Mouse (Mus musculus) hindbrain, embryonic 13.5 days (tissue): ENCODE measurements around the gene Phox2a. TPM values are rescaled to one million over a fixed set of nuclear protein-coding genes. Genes with fewer than 3 reads are reported as not detected.

Experiments
- ATAC-seq: fragments of 200-750 bp; cut with Nextera tagmentation; 2 replicates; pipeline ENCODE4 v1.8.0; 2017; ENCODE audit warnings: moderate TSS enrichment; ENCODE audit not compliant: low FRiP score
- H3K27ac ChIP-seq: fragments of 300-500 bp; sonication (generic); 2 replicates; pipeline ENCODE4 v1.5.1; 2015; ENCODE audit warnings: inconsistent platforms, mild to moderate bottlenecking, moderate library complexity
- H3K27me3 ChIP-seq: fragments of 300-500 bp; sonication (generic); 2 replicates; pipeline ENCODE4 v1.6.1; 2015; ENCODE audit warnings: mild to moderate bottlenecking, inconsistent platforms
- H3K36me3 ChIP-seq: fragments of 300-500 bp; sonication (generic); 2 replicates; pipeline ENCODE4 v1.6.1; 2015; ENCODE audit warnings: mild to moderate bottlenecking, inconsistent platforms
- H3K4me1 ChIP-seq: fragments of 300-500 bp; sonication (generic); replicated peaks from 2 replicates; pipeline ENCODE4 v1.6.1; 2015; ENCODE audit warnings: inconsistent platforms
- H3K4me2 ChIP-seq: fragments of 300-500 bp; sonication (generic); 2 replicates; pipeline ENCODE4 v1.6.1; 2015; ENCODE audit warnings: inconsistent platforms, mild to moderate bottlenecking, moderate library complexity
- H3K4me3 ChIP-seq: fragments of 300-500 bp; sonication (generic); 2 replicates; pipeline ENCODE4 v1.5.1; 2015; ENCODE audit warnings: mild to moderate bottlenecking, inconsistent platforms
- H3K9ac ChIP-seq: fragments of 300-500 bp; sonication (generic); 2 replicates; pipeline ENCODE4 v1.6.1; 2015; ENCODE audit warnings: mild to moderate bottlenecking, inconsistent platforms
- H3K9me3 ChIP-seq: fragments of 300-500 bp; sonication (generic); 2 replicates; pipeline ENCODE4 v1.6.1; 2016; ENCODE audit warnings: inconsistent platforms
- WGBS: fragments of 180-500 bp; shearing (Covaris S2); methylation state at CpG from one replicate; pipeline ENCODE4 v1.1.7; 2015; 5-methylcytosine and 5-hydroxymethylcytosine counted together
- polyA plus RNA-seq: library from polyadenylated mRNA; unstranded; fragments of >200 nt; fragmentation: Nextera tagmentation; extraction: Ambion mirVana; gene quantifications from 2 replicates; pipeline ENCODE4 v1.2.1, GENCODE M21; 2015

The Phox2a gene
- polyA plus RNA-seq, 1 experiment from 2014 or later: 2.4 TPM

- H3K9me3 ChIP-seq: no peaks in the 10 kb centered on the region
- no peak for ATAC-seq
- H3K36me3 ChIP-seq: no peaks in the 10 kb centered on the region
- no peaks in the 10 kb centered on the region for H3K4me1 ChIP-seq
- no peak overlapping the region for H3K27ac ChIP-seq
- H3K4me3 ChIP-seq: no peak overlapping the region
- WGBS: 85% methylated on average over 3 of the region's 3 CpGs
- no peak overlapping the region for H3K9ac ChIP-seq
- H3K4me2 ChIP-seq: no peak overlapping the region
- no peaks in the 10 kb centered on the region for H3K27me3 ChIP-seq
These were observed 53.2 kb downstream of the Phox2a start for GRCm38 (mm10) chr7:101871296-101871695.

Other genes starting within 250 kb of the Phox2a start
- not detected in 2 replicates for gene Art2b, start 232.7 kb upstream of the Phox2a start, polyA plus RNA-seq
- gene Clpb, start 154.7 kb upstream of the Phox2a start, polyA plus RNA-seq: 34.0 and 34.6 TPM in 2 replicates
- gene Inppl1, start 19.9 kb downstream of the Phox2a start, polyA plus RNA-seq: 12.7 and 15.4 TPM in 2 replicates
- gene Folr2, start 38.9 kb downstream of the Phox2a start, polyA plus RNA-seq: 3.3 and 3.5 TPM in 2 replicates
- 83.1 and 93.3 TPM in 2 replicates for gene Anapc15, start 45.4 kb downstream of the Phox2a start, polyA plus RNA-seq
- gene Folr1, start 52.5 kb downstream of the Phox2a start, polyA plus RNA-seq: 21.0 and 39.2 TPM in 2 replicates
- gene Lamtor1, start 87.6 kb downstream of the Phox2a start, polyA plus RNA-seq: 151 and 156 TPM in 2 replicates
- 0.40 and 0.48 TPM in 2 replicates for gene Tomt, start 88.0 kb downstream of the Phox2a start, polyA plus RNA-seq
- gene Lrrc51, start 115.6 kb downstream of the Phox2a start, polyA plus RNA-seq: 10.9 and 12.1 TPM in 2 replicates
- 50.8 and 53.3 TPM in 2 replicates for gene Numa1, start 115.8 kb downstream of the Phox2a start, polyA plus RNA-seq
- 4.5 and 4.8 TPM in 2 replicates for gene Il18bp, start 200.4 kb downstream of the Phox2a start, polyA plus RNA-seq
- 31.2 and 32.8 TPM in 2 replicates for gene Rnf121, start 247.2 kb downstream of the Phox2a start, polyA plus RNA-seq
- gene Xndc1, start 247.2 kb downstream of the Phox2a start, polyA plus RNA-seq: 28.0 and 28.8 TPM in 2 replicates
- 1.2 and 1.4 TPM in 2 replicates for gene Xntrpc, start 247.4 kb downstream of the Phox2a start, polyA plus RNA-seq